8 mouse cellular contexts compared by ENCODE assay signal in genomic region chr19:5118384-5118698, GRCm38 (mm10). TPM values are rescaled to one million over a fixed set of nuclear protein-coding genes. Genes with fewer than 3 reads are reported as not detected.
DNase-seq lines count a peak whose midpoint lies in the region; ATAC-seq and TF ChIP-seq lines count a peak whose summit lies in the region.

Klc2 (minus strand) TSS chr19:5118560.

- H3K36me3 ChIP-seq in ES-Bruce4 (ENCODE audit: control insufficient read depth, insufficient read depth, low read length, poor library complexity, severe bottlenecking): no peaks in the 10 kb centered on the region
- H3K36me3 ChIP-seq in forebrain, embryonic 15.5 days: peaks cover 5% of the 10 kb centered on the region
- H3K36me3 ChIP-seq in hindbrain, embryonic 12.5 days: peaks cover 16% of the 10 kb centered on the region
- no peaks in the 10 kb centered on the region for H3K36me3 ChIP-seq in liver, embryonic 13.5 days

- no peak for TF ChIP-seq CTCF in ES-Bruce4 (IDR thresholded peaks at IDR 0.05; ENCODE audit: low read depth, low read length)

- TF ChIP-seq EP300 in ES-Bruce4 (IDR thresholded peaks at IDR 0.05; ENCODE audit: insufficient read depth, low read depth, low read length): no peak

- H3K27ac ChIP-seq in ES-Bruce4 (ENCODE audit: insufficient read depth, low read length): no peak within 1 kb of the TSS; the same call in 1 of the 2 replicates
- peak within 1 kb of the TSS; percentile 91 for H3K27ac ChIP-seq in forebrain, embryonic 15.5 days (replicated peaks)
- peak within 1 kb of the TSS; percentile 94 for H3K27ac ChIP-seq in hindbrain, embryonic 12.5 days
- H3K27ac ChIP-seq in liver, embryonic 13.5 days: no peak within 1 kb of the TSS

- ATAC-seq in CD4-positive, CD25-positive, alpha-beta regulatory T cell, adult 4 months: peak; percentile 44
- ATAC-seq in forebrain, embryonic 15.5 days (replicated peaks): no peak
- peak; percentile 87 for ATAC-seq in hindbrain, embryonic 12.5 days (ENCODE audit: low FRiP score)
- ATAC-seq in liver, embryonic 13.5 days (ENCODE audit: low read depth): peak; percentile 9; the same call in 1 of the 2 replicates
- ATAC-seq in activated CD4-positive, CD25-positive, alpha-beta regulatory T cell, adult 4 months: no peak

- TF ChIP-seq POLR2A in ES-Bruce4 (IDR thresholded peaks at IDR 0.05; ENCODE audit: insufficient read depth, low read length): no peak

- WGBS in forebrain, embryonic 15.5 days: under 1% methylated on average over 18 of the region's 18 CpGs
- WGBS in hindbrain, embryonic 12.5 days: 2% methylated on average over 18 of the region's 18 CpGs
- 4% methylated on average over 18 of the region's 18 CpGs for WGBS in liver, embryonic 13.5 days (ENCODE audit: insufficient replicate concordance)

- H3K4me3 ChIP-seq in ES-Bruce4 (ENCODE audit: low read depth, low read length): peak within 1 kb of the TSS; percentile 95
- peak within 1 kb of the TSS; percentile 99 for H3K4me3 ChIP-seq in forebrain, embryonic 15.5 days
- peak within 1 kb of the TSS; percentile 82 for H3K4me3 ChIP-seq in hindbrain, embryonic 12.5 days
- H3K4me3 ChIP-seq in liver, embryonic 13.5 days (replicated peaks): peak within 1 kb of the TSS; percentile 72

- H3K9ac ChIP-seq in ES-Bruce4 (ENCODE audit: low read depth, poor library complexity, severe bottlenecking): peak within 1 kb of the TSS; percentile 55
- H3K9ac ChIP-seq in forebrain, embryonic 15.5 days (replicated peaks): peak within 1 kb of the TSS; percentile 92
- peak within 1 kb of the TSS; percentile 90 for H3K9ac ChIP-seq in hindbrain, embryonic 12.5 days
- peak within 1 kb of the TSS; percentile 75 for H3K9ac ChIP-seq in liver, embryonic 13.5 days

- H3K27me3 ChIP-seq in ES-Bruce4 (ENCODE audit: control insufficient read depth, insufficient read depth, low read length, poor library complexity, severe bottlenecking): no peaks in the 10 kb centered on the region
- no peaks in the 10 kb centered on the region for H3K27me3 ChIP-seq in forebrain, embryonic 15.5 days
- 0 out of 2 replicates have a peak, but pooled peaks cover 5% of the 10 kb centered on the region for H3K27me3 ChIP-seq in hindbrain, embryonic 12.5 days
- peaks cover 31% of the 10 kb centered on the region for H3K27me3 ChIP-seq in liver, embryonic 13.5 days

- DNase-seq in liver, embryonic 13.5 days: no peak
- no peak for DNase-seq in kidney, postnatal 10 days
- no peak for DNase-seq in frontal cortex, postnatal 25 days (ENCODE audit: low spot score in 2 of 2)

- no peaks in the 10 kb centered on the region for H3K9me3 ChIP-seq in ES-Bruce4 (replicated peaks; ENCODE audit: control insufficient read depth, insufficient read depth, low read length, poor library complexity, severe bottlenecking)
- H3K9me3 ChIP-seq in forebrain, embryonic 15.5 days: no peaks in the 10 kb centered on the region
- H3K9me3 ChIP-seq in hindbrain, embryonic 12.5 days (replicated peaks): no peaks in the 10 kb centered on the region
- no peaks in the 10 kb centered on the region for H3K9me3 ChIP-seq in liver, embryonic 13.5 days (replicated peaks)

- no peaks in the 10 kb centered on the region for H3K4me1 ChIP-seq in ES-Bruce4 (ENCODE audit: control insufficient read depth, insufficient read depth, low read length)
- H3K4me1 ChIP-seq in forebrain, embryonic 15.5 days: peaks cover 20% of the 10 kb centered on the region
- H3K4me1 ChIP-seq in hindbrain, embryonic 12.5 days: peaks cover 20% of the 10 kb centered on the region
- peaks cover 24% of the 10 kb centered on the region for H3K4me1 ChIP-seq in liver, embryonic 13.5 days (replicated peaks)

- H3K4me2 ChIP-seq in forebrain, embryonic 15.5 days (replicated peaks): peak within 1 kb of the TSS; percentile 73
- peak within 1 kb of the TSS; percentile 73 for H3K4me2 ChIP-seq in hindbrain, embryonic 12.5 days (replicated peaks)
- peak within 1 kb of the TSS; percentile 95 for H3K4me2 ChIP-seq in liver, embryonic 13.5 days

RNA-seq across cellular contexts. Expression of gene Klc2, which starts in this region (rescaled TPM):
- polyA plus RNA-seq in CD4-positive, CD25-positive, alpha-beta regulatory T cell, adult 4 months (2017; shearing (Covaris generic)): 1 to 10 TPM; 4.3 to 5.0 TPM
- polyA plus RNA-seq in ES-Bruce4 (2011; ENCODE audit: insufficient read depth, insufficient read length, low read depth, missing spikeins): 24.5 and 24.7 TPM in 2 replicates
- polyA plus RNA-seq in forebrain, embryonic 15.5 days (2015; fragmentation: Nextera tagmentation; extraction: Ambion mirVana): 47.0 and 50.9 TPM in 2 replicates
- polyA plus RNA-seq in hindbrain, embryonic 12.5 days (2016; fragmentation: Nextera tagmentation; extraction: Ambion mirVana): 56.1 and 67.3 TPM in 2 replicates
- 2.3 and 2.9 TPM in 2 replicates for polyA plus RNA-seq in liver, embryonic 13.5 days (2015; fragmentation: Nextera tagmentation; extraction: Ambion mirVana)
- polyA plus RNA-seq in activated CD4-positive, CD25-positive, alpha-beta regulatory T cell, adult 4 months (2017; shearing (Covaris generic)): 1 to 10 TPM; 4.6 to 6.7 TPM

Comparison
In these comparisons a context has a peak if more than half of its experiments do, and no peak if none do; other contexts are left out.
1. ATAC-seq: peak in CD4-positive, CD25-positive, alpha-beta regulatory T cell, adult 4 months (single experiment), hindbrain, embryonic 12.5 days (single experiment) and liver, embryonic 13.5 days (single experiment); none in forebrain, embryonic 15.5 days (single experiment) and activated CD4-positive, CD25-positive, alpha-beta regulatory T cell, adult 4 months (single experiment).
2. H3K27ac ChIP-seq: peak in forebrain, embryonic 15.5 days (single experiment) and hindbrain, embryonic 12.5 days (single experiment); none in ES-Bruce4 (single experiment) and liver, embryonic 13.5 days (single experiment).
3. Peak in every context shown above with its lines, with median percentiles within 50 percentile points of each other: H3K4me3 ChIP-seq, H3K9ac ChIP-seq and H3K4me2 ChIP-seq.